Mouse (Mus musculus) megakaryocyte, embryonic 14.5 days (primary cell): Measurements from ENCODE around the gene Artn.

ENCODE experiments used
- FLI1 ChIP-seq: IDR thresholded peaks from 2 replicates; pipeline ENCODE4 v1.6.1; 2012; ENCODE audit warnings: low read length, inconsistent platforms, mixed read lengths
- GATA1 ChIP-seq: IDR thresholded peaks from 3 replicates; pipeline ENCODE4 v1.6.1; 2012; ENCODE audit warnings: mixed read lengths, low read length, inconsistent platforms, borderline replicate concordance

DNA sequence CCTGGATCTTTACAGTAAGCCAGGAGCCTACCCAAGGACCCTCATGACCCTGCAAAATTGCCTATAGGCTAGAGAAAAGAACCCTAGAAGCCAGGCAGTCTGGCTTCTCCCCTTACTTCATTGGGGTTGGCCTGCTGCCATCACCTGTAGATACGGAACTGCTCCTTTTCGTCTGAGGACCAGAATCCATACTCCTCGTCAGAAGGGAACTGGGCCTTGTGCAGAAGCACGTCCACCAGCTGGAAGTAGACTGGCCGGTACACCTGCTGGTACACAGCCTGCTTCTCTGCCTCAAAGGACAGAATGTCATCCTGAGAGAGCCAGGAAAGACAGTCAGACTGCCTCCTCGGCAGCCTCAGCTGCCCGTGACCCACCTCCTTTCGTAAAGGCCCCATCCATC is 24.8 kb downstream of the Artn start:
- TF ChIP-seq GATA1 (no peak), FLI1 (no peak)
